In genomic region chr6:145210816-145211338, GRCm38 (mm10) we compare ENCODE assay signal across 8 mouse cellular contexts. TPM values are rescaled to one million over a fixed set of nuclear protein-coding genes. Genes with fewer than 3 reads are reported as not detected.
DNase-seq lines count a peak whose midpoint lies in the region; ATAC-seq lines count a peak whose summit lies in the region.

Gene Casc1, minus strand, starts transcription at chr6:145211005.
Gene Etfrf1, plus strand, starts transcription at chr6:145211134.

- peak within 1 kb of the TSS; percentile 63 for H3K4me3 ChIP-seq in hindbrain, embryonic 16.5 days (ENCODE audit: low read length)
- peak within 1 kb of the TSS; percentile 97 for H3K4me3 ChIP-seq in macrophage (ENCODE audit: inconsistent target)

- peaks cover 15% of the 10 kb centered on the region for H3K4me1 ChIP-seq in hindbrain, embryonic 16.5 days (ENCODE audit: control insufficient read depth, insufficient read depth, low read depth, low read length)

- H3K4me2 ChIP-seq in hindbrain, embryonic 16.5 days (ENCODE audit: low read length) = peak within 1 kb of the TSS; percentile 75

- H3K27ac ChIP-seq in hindbrain, embryonic 16.5 days (ENCODE audit: low read depth, low read length) = peak within 1 kb of the TSS; percentile 93
- peak within 1 kb of the TSS; percentile 76 for H3K27ac ChIP-seq in macrophage

- 0% methylated on average over 36 of the region's 36 CpGs for WGBS in hindbrain, embryonic 16.5 days
- under 1% methylated on average over 32 of the region's 36 CpGs for WGBS in macrophage (ENCODE audit: missing documents)

- no peaks in the 10 kb centered on the region for H3K9me3 ChIP-seq in hindbrain, embryonic 16.5 days (ENCODE audit: control insufficient read depth, low read length)

- DNase-seq in WW6 (ENCODE audit: low read depth, low spot score) = peak; percentile 96
- DNase-seq in cerebellum, postnatal 4 days (ENCODE audit: low spot score in 2 of 2) = peak; percentile 86 to 94
- DNase-seq in gastrocnemius, adult 18-20 months (ENCODE audit: low spot score) = peak; percentile 99
- DNase-seq in left cerebral cortex, adult 18-20 months (ENCODE audit: low spot score in 2 of 2) = peak; percentile 98
- DNase-seq in right cerebral cortex, adult 18-20 months = peak; percentile 99
- DNase-seq in urinary bladder, postnatal 10 days (ENCODE audit: low spot score) = peak; percentile 86

- H3K36me3 ChIP-seq in hindbrain, embryonic 16.5 days (ENCODE audit: control insufficient read depth, insufficient read depth, low read length) = no peaks in the 10 kb centered on the region
- H3K36me3 ChIP-seq in macrophage (ENCODE audit: inconsistent target) = no peaks in the 10 kb centered on the region

- ATAC-seq in hindbrain, embryonic 16.5 days = peak; percentile 100

- H3K79me2 ChIP-seq in macrophage (ENCODE audit: inconsistent target) = peaks cover 6% of the 10 kb centered on the region; the same call in 1 of the 2 replicates

- peak within 1 kb of the TSS; percentile 78 for H3K9ac ChIP-seq in hindbrain, embryonic 16.5 days (ENCODE audit: low read depth, low read length)

- H3K27me3 ChIP-seq in hindbrain, embryonic 16.5 days (replicated peaks; ENCODE audit: control insufficient read depth, insufficient read depth, low read length) = no peaks in the 10 kb centered on the region

RNA-seq across cellular contexts. Expression of gene Casc1, which starts in this region (rescaled TPM):
- total RNA-seq in gastrocnemius, adult 18-20 months (2021) = under 1 TPM in 1 of 2 experiments, not detected in 1; 0.17 TPM
- polyA plus RNA-seq in hindbrain, embryonic 16.5 days (2015; fragmentation: Nextera tagmentation; extraction: Ambion mirVana) = 1.1 and 1.6 TPM in 2 replicates
- 1 to 10 TPM; 1.0 to 1.3 TPM for total RNA-seq in left cerebral cortex, adult 18-20 months (2021)
- 10 to 100 TPM in 1 of 26 experiments, 1 to 10 TPM in 19, under 1 TPM in 6; 0.38 to 14.8 (median 2.1) TPM for total RNA-seq in macrophage (2018; cell fraction: chromatin; rRNA removed)
- under 1 TPM in 19 of 26 experiments, not detected in 7; 0.03 to 0.22 (median 0.10) TPM for total RNA-seq in macrophage (2018; cell fraction: cytosol; rRNA removed)
- total RNA-seq in macrophage (2018; cell fraction: nucleus; rRNA removed) = 1 to 10 TPM in 18 of 26 experiments, under 1 TPM in 8; 0.40 to 5.4 (median 1.7) TPM
- 0.05 to 0.06 TPM in 2 of 3 replicates, not detected in the other for polyA plus RNA-seq in macrophage (2018)

RNA-seq across cellular contexts. Expression of gene Etfrf1, which starts in this region (rescaled TPM):
- total RNA-seq in gastrocnemius, adult 18-20 months (2021) = 10 to 100 TPM; 57.4 to 57.6 TPM
- polyA plus RNA-seq in hindbrain, embryonic 16.5 days (2015; fragmentation: Nextera tagmentation; extraction: Ambion mirVana) = 26.7 and 27.1 TPM in 2 replicates
- total RNA-seq in left cerebral cortex, adult 18-20 months (2021) = 10 to 100 TPM; 23.0 to 24.8 TPM
- total RNA-seq in macrophage (2018; cell fraction: chromatin; rRNA removed) = 10 to 100 TPM in 12 of 26 experiments, 1 to 10 TPM in 14; 1.5 to 29.7 (median 8.7) TPM
- total RNA-seq in macrophage (2018; cell fraction: cytosol; rRNA removed) = 10 to 100 TPM; 16.8 to 29.1 (median 22.5) TPM
- total RNA-seq in macrophage (2018; cell fraction: nucleus; rRNA removed) = 10 to 100 TPM in 18 of 26 experiments, 1 to 10 TPM in 8; 5.0 to 35.1 (median 14.1) TPM
- 25.8 to 35.8 TPM (median 27.5 TPM) in 3 replicates for polyA plus RNA-seq in macrophage (2018)

Comparison
In these comparisons a context has a peak if more than half of its experiments do, and no peak if none do; other contexts are left out.
1. Peak in every context shown above with its lines: DNase-seq, ATAC-seq, H3K4me3 ChIP-seq and H3K27ac ChIP-seq.